In genomic region chr14:69467612-69468366, GRCm38 (mm10) we compare ENCODE assay signal across 18 mouse cellular contexts. TPM values are rescaled to one million over a fixed set of nuclear protein-coding genes. Genes with fewer than 3 reads are reported as not detected.
DNase-seq lines count a peak whose midpoint lies in the region; ATAC-seq and TF ChIP-seq lines count a peak whose summit lies in the region.
"Not testable (repeated sequence)": the region's sequence is repeated elsewhere in the genome, so short reads cannot be mapped to it uniquely, and the experiment has no call there.
"Had no signal": no experiment of that assay in that cellular context is flagged by ENCODE, and none has a peak within 500 bp of the region (broad histone marks: within the 10 kb centered on the region; RNA-seq: fewer than 3 reads in every experiment).

No protein-coding gene starts in this region.

- peak; percentile 69 for ATAC-seq in embryonic facial prominence, embryonic 15.5 days (ENCODE audit: insufficient number of reproducible peaks, low FRiP score, low TSS enrichment, low read depth)
- peak; percentile 55; the same call in 1 of the 2 replicates for ATAC-seq in frontal cortex, adult (ENCODE audit: low TSS enrichment)
- peak; percentile 64; the same call in 1 of the 2 replicates for ATAC-seq in kidney, embryonic 14.5 days (ENCODE audit: low FRiP score, low TSS enrichment)
- ATAC-seq in kidney, embryonic 16.5 days (ENCODE audit: low FRiP score, low TSS enrichment): peak; percentile 54; the same call in 1 of the 2 replicates
- ATAC-seq in lung, postnatal 0 days: peak; percentile 53

- not testable (repeated sequence) for H3K9ac ChIP-seq in embryonic facial prominence, embryonic 15.5 days; kidney, embryonic 14.5 days (ENCODE audit: low read depth, low read length); kidney, embryonic 16.5 days (replicated peaks; ENCODE audit: low read length); lung, postnatal 0 days (replicated peaks; ENCODE audit: low read depth)

- H3K36me3 ChIP-seq in embryonic facial prominence, embryonic 15.5 days; kidney, embryonic 14.5 days (ENCODE audit: control insufficient read depth, insufficient read depth, low read length); kidney, embryonic 16.5 days (ENCODE audit: insufficient read depth, low read length); lung, postnatal 0 days (ENCODE audit: insufficient read depth, low read length): not testable (repeated sequence)

- no CpG with 5 or more reads among the region's 17 CpGs for WGBS in embryonic facial prominence, embryonic 15.5 days
- WGBS in kidney, embryonic 14.5 days: no CpG with 5 or more reads among the region's 17 CpGs
- WGBS in kidney, embryonic 16.5 days: no CpG with 5 or more reads among the region's 17 CpGs
- WGBS in lung, postnatal 0 days: no CpG with 5 or more reads among the region's 17 CpGs

- H3K27me3 ChIP-seq in embryonic facial prominence, embryonic 15.5 days; kidney, embryonic 14.5 days (ENCODE audit: control insufficient read depth, insufficient read depth, low read length); kidney, embryonic 16.5 days (ENCODE audit: insufficient read depth, low read length); lung, postnatal 0 days (replicated peaks; ENCODE audit: insufficient read depth, low read length): not testable (repeated sequence)

- TF ChIP-seq EP300 in lung, postnatal 0 days (IDR thresholded peaks at IDR 0.05): not testable (repeated sequence)

- DNase-seq in lung, postnatal 0 days (ENCODE audit: low spot score): not testable (repeated sequence)

- not testable (repeated sequence) for TF ChIP-seq CTCF in lung, postnatal 0 days (IDR thresholded peaks at IDR 0.05)

- H3K27ac ChIP-seq in embryonic facial prominence, embryonic 15.5 days (replicated peaks); kidney, embryonic 14.5 days (ENCODE audit: low read depth, low read length); kidney, embryonic 16.5 days (ENCODE audit: low read length); lung, postnatal 0 days (ENCODE audit: low read length): not testable (repeated sequence)

- H3K4me2 ChIP-seq in embryonic facial prominence, embryonic 15.5 days (replicated peaks); kidney, embryonic 14.5 days (replicated peaks; ENCODE audit: low read depth, low read length); kidney, embryonic 16.5 days (replicated peaks; ENCODE audit: low read depth, low read length); lung, postnatal 0 days (replicated peaks; ENCODE audit: low read depth, low read length): not testable (repeated sequence)

- not testable (repeated sequence) for H3K9me3 ChIP-seq in embryonic facial prominence, embryonic 15.5 days (replicated peaks); kidney, embryonic 14.5 days (ENCODE audit: control insufficient read depth, low read length); kidney, embryonic 16.5 days (ENCODE audit: low read length); lung, postnatal 0 days (ENCODE audit: low read length)

- not testable (repeated sequence) for H3K4me3 ChIP-seq in embryonic facial prominence, embryonic 15.5 days (replicated peaks); kidney, embryonic 14.5 days (ENCODE audit: low read length); kidney, embryonic 16.5 days (ENCODE audit: low read length); lung, postnatal 0 days (ENCODE audit: low read depth, low read length)

- H3K4me1 ChIP-seq in embryonic facial prominence, embryonic 15.5 days; kidney, embryonic 14.5 days (ENCODE audit: control insufficient read depth, insufficient read depth, low read length); kidney, embryonic 16.5 days (ENCODE audit: insufficient read depth, low read length); lung, postnatal 0 days (ENCODE audit: insufficient read depth, low read depth, low read length): not testable (repeated sequence)

RNA-seq across cellular contexts. Expression of gene Gm16867, which starts 35.4 kb away (rescaled TPM):
- not detected in 2 replicates for polyA plus RNA-seq in embryonic facial prominence, embryonic 15.5 days (2015; fragmentation: Nextera tagmentation; extraction: Ambion mirVana)
- not detected in 2 replicates for polyA plus RNA-seq in kidney, embryonic 14.5 days (2014; fragmentation: Nextera tagmentation; extraction: Ambion mirVana)
- not detected in 2 replicates for polyA plus RNA-seq in kidney, embryonic 16.5 days (2015; fragmentation: Nextera tagmentation; extraction: Ambion mirVana)
- polyA plus RNA-seq in lung, postnatal 0 days (2015; fragmentation: Nextera tagmentation; extraction: Ambion mirVana): not detected in 2 replicates
- polyA plus RNA-seq: activated CD4-positive, CD25-positive, alpha-beta regulatory T cell, adult 4 months; C2C12; cerebellum, adult 2 months; cortical plate, adult 2 months; embryonic facial prominence, embryonic 10.5 days; embryonic facial prominence, embryonic 12.5 days; embryonic facial prominence, embryonic 14.5 days; forebrain, embryonic 10.5 days; forebrain, embryonic 12.5 days; forebrain, embryonic 14.5 days; frontal cortex, adult 2 months had no signal

RNA-seq across cellular contexts. Expression of gene Gm27179, which starts 44.6 kb away (rescaled TPM):
- 0.11 TPM in 1 of 2 replicates, not detected in the other for polyA plus RNA-seq in embryonic facial prominence, embryonic 15.5 days (2015; fragmentation: Nextera tagmentation; extraction: Ambion mirVana)
- not detected in 2 replicates for polyA plus RNA-seq in kidney, embryonic 14.5 days (2014; fragmentation: Nextera tagmentation; extraction: Ambion mirVana)
- not detected in 2 replicates for polyA plus RNA-seq in kidney, embryonic 16.5 days (2015; fragmentation: Nextera tagmentation; extraction: Ambion mirVana)
- not detected in 2 replicates for polyA plus RNA-seq in lung, postnatal 0 days (2015; fragmentation: Nextera tagmentation; extraction: Ambion mirVana)
- polyA plus RNA-seq: activated CD4-positive, CD25-positive, alpha-beta regulatory T cell, adult 4 months; C2C12; cerebellum, adult 2 months; embryonic facial prominence, embryonic 10.5 days; embryonic facial prominence, embryonic 12.5 days; embryonic facial prominence, embryonic 14.5 days; erythroblast, embryonic 14.5 days; forebrain, embryonic 10.5 days; forebrain, embryonic 12.5 days; forebrain, embryonic 14.5 days; forebrain, embryonic 16.5 days; frontal cortex, adult 2 months had no signal
